Mouse (Mus musculus) T-helper 17 cell (primary cell): Measurements from ENCODE around the gene Ptgfr.

Experiments
- in situ Hi-C, 2 experiments: fragments of 300-600 bp; cut with MboI, MseI; formaldehyde crosslinking; loops; 1 replicate in 1 of 2; 2 replicates in 1 of 2; pipeline ENCODE4 v1.15.1; 2025; ENCODE audit warnings: high pct_unique_total_duplicates in 2 of 2

Ptgfr gene

GRCm38 (mm10) chr3:151836871-151837680 is at the start of gene Ptgfr:
Ptgfr (minus strand) TSS chr3:151837630.
- in situ Hi-C loops = no loop called here

- in situ Hi-C loops = no loop called here
Measured at GRCm38 (mm10) chr3:151883881-151884280, 46.5 kb upstream of the Ptgfr start.

- in situ Hi-C loops = no loop called here
Measured at GRCm38 (mm10) chr3:151879981-151880380, 42.6 kb upstream of the Ptgfr start.

- in situ Hi-C loops = no loop called here
Measured at GRCm38 (mm10) chr3:151868970-151869369, 31.5 kb upstream of the Ptgfr start.

- in situ Hi-C loops = no loop called here
Measured at GRCm38 (mm10) chr3:151851344-151851743, 13.9 kb upstream of the Ptgfr start.

- in situ Hi-C loops = no loop called here
Measured at GRCm38 (mm10) chr3:151850621-151851020, 13.2 kb upstream of the Ptgfr start.

GRCm38 (mm10) chr3:151846292-151846691 is 8.9 kb upstream of the Ptgfr start:
- in situ Hi-C loops = no loop called here

GRCm38 (mm10) chr3:151844361-151845154 is 7.1 kb upstream of the Ptgfr start:
- in situ Hi-C loops = loop anchor here in 1 of 2 experiments (5.0 kb wide), 1 partner anchor 1198 kb away; no protein-coding TSS in a partner anchor

GRCm38 (mm10) chr3:151840688-151841087 is 3.3 kb upstream of the Ptgfr start:
- in situ Hi-C loops = loop anchor here in 1 of 2 experiments (5.0 kb wide), 1 partner anchor 1202 kb away; no protein-coding TSS in a partner anchor

- in situ Hi-C loops = no loop called here
Measured at GRCm38 (mm10) chr3:151838372-151838771, 942 bp upstream of the Ptgfr start.

GRCm38 (mm10) chr3:151837749-151838148 is 319 bp upstream of the Ptgfr start:
- in situ Hi-C loops = no loop called here

GRCm38 (mm10) chr3:151836451-151836850 is 979 bp downstream of the Ptgfr start:
- in situ Hi-C loops = no loop called here

- in situ Hi-C loops = no loop called here
Measured at GRCm38 (mm10) chr3:151835831-151836230, 1.6 kb downstream of the Ptgfr start.

- in situ Hi-C loops = no loop called here
Measured at GRCm38 (mm10) chr3:151827950-151828610, 9.3 kb downstream of the Ptgfr start.

GRCm38 (mm10) chr3:151819811-151820210 is 17.6 kb downstream of the Ptgfr start:
- in situ Hi-C loops = no loop called here

- in situ Hi-C loops = no loop called here
Measured at GRCm38 (mm10) chr3:151818265-151818664, 19.2 kb downstream of the Ptgfr start.

GRCm38 (mm10) chr3:151808613-151809012 is 28.8 kb downstream of the Ptgfr start:
- in situ Hi-C loops = no loop called here

- in situ Hi-C loops = no loop called here
Measured at GRCm38 (mm10) chr3:151788622-151789021, 48.8 kb downstream of the Ptgfr start.

- in situ Hi-C loops = no loop called here
Measured at GRCm38 (mm10) chr3:151775089-151775488, 62.3 kb downstream of the Ptgfr start.

- in situ Hi-C loops = no loop called here
Measured at GRCm38 (mm10) chr3:151771074-151771473, 66.4 kb downstream of the Ptgfr start.

- in situ Hi-C loops = no loop called here
Measured at GRCm38 (mm10) chr3:151749737-151750136, 87.7 kb downstream of the Ptgfr start, which contains the start of gene Ifi44. Ifi44 (minus strand) TSS chr3:151749960.

GRCm38 (mm10) chr3:151748514-151748913 is 88.9 kb downstream of the Ptgfr start:
- in situ Hi-C loops = no loop called here
